Mouse (Mus musculus): ENCODE measurements around the gene Dnah8. TPM values are rescaled to one million over a fixed set of nuclear protein-coding genes. Genes with fewer than 3 reads are reported as not detected.

Gene Dnah8
- polyA plus RNA-seq, 1 experiment from 2014 or later, result 0.10 TPM

GRCm38 (mm10) chr17:30732736-30733135, 108.6 kb downstream of the Dnah8 start:
- Histone ChIP-seq H3K36me3 (ENCODE audit: inconsistent target) (no peaks in the 10 kb centered on the region), H3K27ac (no peak overlapping the region), H3K4me3 (ENCODE audit: inconsistent target) (no peak overlapping the region), H3K79me2 (ENCODE audit: inconsistent target) (no peaks in the 10 kb centered on the region)
- 69% methylated on average over 3 of the region's 3 CpGs for WGBS (ENCODE audit: missing documents)

GRCm38 (mm10) chr17:30734770-30735169, 110.6 kb downstream of the Dnah8 start:
- Histone ChIP-seq H3K4me3 (ENCODE audit: inconsistent target) (no peak overlapping the region), H3K27ac (no peak overlapping the region), H3K79me2 (ENCODE audit: inconsistent target) (no peaks in the 10 kb centered on the region), H3K36me3 (ENCODE audit: inconsistent target) (no peaks in the 10 kb centered on the region)
- WGBS (ENCODE audit: missing documents), result 95% methylated on average over 8 of the region's 8 CpGs

DNA sequence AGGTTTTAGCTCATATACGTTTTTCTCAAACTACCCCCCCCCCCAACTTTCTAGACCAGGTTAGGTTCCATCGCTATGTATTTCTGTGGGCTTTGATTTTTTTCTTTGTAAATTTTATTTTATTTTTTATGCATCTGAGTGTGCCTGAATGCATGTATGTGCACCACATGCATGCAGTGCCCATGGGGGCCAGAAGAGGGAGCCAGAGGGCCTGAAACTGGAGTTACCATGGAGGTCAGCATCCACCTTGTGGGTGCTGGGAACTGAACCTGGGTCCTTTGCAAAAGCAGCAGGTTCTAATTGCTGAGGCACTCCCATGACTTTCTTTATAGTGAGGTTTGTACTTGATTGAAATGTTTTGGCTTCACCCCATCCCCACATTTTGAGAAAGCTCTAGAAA, 111.3 kb downstream of the Dnah8 start:
- no peak overlapping the region for H3K4me3 ChIP-seq (ENCODE audit: inconsistent target)
- no peaks in the 10 kb centered on the region for H3K79me2 ChIP-seq (ENCODE audit: inconsistent target)
- 84% methylated on average over 2 of the region's 2 CpGs for WGBS (ENCODE audit: missing documents)
- no peak overlapping the region for H3K27ac ChIP-seq
- no peaks in the 10 kb centered on the region for H3K36me3 ChIP-seq (ENCODE audit: inconsistent target)

DNA sequence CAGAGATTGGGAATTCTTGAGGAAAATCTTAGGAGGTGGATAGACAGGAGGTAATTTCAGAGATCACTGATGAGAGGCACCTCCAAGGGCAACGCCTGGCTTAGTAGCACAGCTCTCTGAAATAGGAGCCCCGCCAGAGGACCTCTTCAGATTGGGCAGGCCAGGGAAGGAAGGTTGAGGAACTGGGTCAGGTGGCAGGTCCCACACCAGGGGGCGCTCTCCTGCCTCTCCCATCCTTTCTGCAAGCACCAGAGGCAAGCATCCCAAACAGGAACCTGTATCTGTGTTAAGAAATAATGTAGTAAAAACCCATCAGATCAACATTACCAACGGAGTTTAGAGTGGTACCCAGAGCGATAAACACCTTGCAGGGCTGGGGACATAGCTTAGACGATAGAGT, 113.6 kb downstream of the Dnah8 start:
- H3K4me3 ChIP-seq (ENCODE audit: inconsistent target), result no peak overlapping the region
- 69% methylated on average over 6 of the region's 6 CpGs for WGBS (ENCODE audit: missing documents)

GRCm38 (mm10) chr17:30739769-30740168, 115.6 kb downstream of the Dnah8 start:
- 94% methylated on average over 3 of the region's 3 CpGs for WGBS (ENCODE audit: missing documents)
- no peaks in the 10 kb centered on the region for H3K79me2 ChIP-seq (ENCODE audit: inconsistent target)
- H3K27ac ChIP-seq, result no peak overlapping the region
- H3K36me3 ChIP-seq (ENCODE audit: inconsistent target), result no peaks in the 10 kb centered on the region
- no peak overlapping the region for H3K4me3 ChIP-seq (ENCODE audit: inconsistent target)

More for the DNA sequence above, 113.6 kb downstream of the Dnah8 start:
- Histone ChIP-seq H3K79me2 (ENCODE audit: inconsistent target) (no peaks in the 10 kb centered on the region), H3K27ac (no peak overlapping the region), H3K36me3 (ENCODE audit: inconsistent target) (no peaks in the 10 kb centered on the region)

- no peaks in the 10 kb centered on the region for H3K36me3 ChIP-seq (ENCODE audit: inconsistent target)
- WGBS (ENCODE audit: missing documents), result 90% methylated on average over 3 of the region's 3 CpGs
Observed at GRCm38 (mm10) chr17:30743947-30744346, 119.8 kb downstream of the Dnah8 start.

GRCm38 (mm10) chr17:30746056-30747024, 122.2 kb downstream of the Dnah8 start:
- no peak overlapping the region for H3K4me3 ChIP-seq (ENCODE audit: inconsistent target)
- H3K27ac ChIP-seq, result no peak overlapping the region
- no peaks in the 10 kb centered on the region for H3K36me3 ChIP-seq (ENCODE audit: inconsistent target)
- 71% methylated on average over 29 of the region's 29 CpGs for WGBS (ENCODE audit: missing documents)
- H3K79me2 ChIP-seq (ENCODE audit: inconsistent target), result no peaks in the 10 kb centered on the region

More at GRCm38 (mm10) chr17:30743947-30744346, 119.8 kb downstream of the Dnah8 start:
- Histone ChIP-seq H3K79me2 (ENCODE audit: inconsistent target) (no peaks in the 10 kb centered on the region), H3K4me3 (ENCODE audit: inconsistent target) (no peak overlapping the region), H3K27ac (no peak overlapping the region)

GRCm38 (mm10) chr17:30749391-30749790, 125.2 kb downstream of the Dnah8 start:
- Histone ChIP-seq H3K79me2 (ENCODE audit: inconsistent target) (no peaks in the 10 kb centered on the region), H3K36me3 (ENCODE audit: inconsistent target) (no peaks in the 10 kb centered on the region), H3K4me3 (ENCODE audit: inconsistent target) (no peak overlapping the region), H3K27ac (no peak overlapping the region)
- WGBS (ENCODE audit: missing documents), result 92% methylated on average over 12 of the region's 12 CpGs

DNA sequence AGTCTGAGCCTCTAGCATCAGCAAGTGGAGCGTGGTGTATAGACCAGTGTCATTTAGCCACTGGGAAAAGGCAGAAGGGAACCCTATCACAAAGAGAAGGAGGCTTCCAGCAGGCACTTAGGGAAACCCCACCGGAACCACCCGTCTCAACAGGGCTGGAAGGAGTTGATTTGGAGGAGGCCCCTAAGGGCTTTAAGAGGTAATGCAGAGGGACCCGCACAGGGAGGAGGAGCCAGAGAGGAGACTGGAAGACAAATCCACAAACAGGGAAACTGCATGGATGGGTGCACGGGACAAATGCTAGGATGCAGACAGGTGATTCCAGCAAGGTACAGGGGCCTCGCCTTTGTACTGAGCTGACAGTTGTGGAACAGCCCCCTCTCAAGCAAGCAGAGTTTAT, 126.1 kb downstream of the Dnah8 start:
- no peaks in the 10 kb centered on the region for H3K36me3 ChIP-seq (ENCODE audit: inconsistent target)
- no peak overlapping the region for H3K4me3 ChIP-seq (ENCODE audit: inconsistent target)
- no peaks in the 10 kb centered on the region for H3K79me2 ChIP-seq (ENCODE audit: inconsistent target)
- WGBS (ENCODE audit: missing documents), result 74% methylated on average over 6 of the region's 6 CpGs
- no peak overlapping the region for H3K27ac ChIP-seq

DNA sequence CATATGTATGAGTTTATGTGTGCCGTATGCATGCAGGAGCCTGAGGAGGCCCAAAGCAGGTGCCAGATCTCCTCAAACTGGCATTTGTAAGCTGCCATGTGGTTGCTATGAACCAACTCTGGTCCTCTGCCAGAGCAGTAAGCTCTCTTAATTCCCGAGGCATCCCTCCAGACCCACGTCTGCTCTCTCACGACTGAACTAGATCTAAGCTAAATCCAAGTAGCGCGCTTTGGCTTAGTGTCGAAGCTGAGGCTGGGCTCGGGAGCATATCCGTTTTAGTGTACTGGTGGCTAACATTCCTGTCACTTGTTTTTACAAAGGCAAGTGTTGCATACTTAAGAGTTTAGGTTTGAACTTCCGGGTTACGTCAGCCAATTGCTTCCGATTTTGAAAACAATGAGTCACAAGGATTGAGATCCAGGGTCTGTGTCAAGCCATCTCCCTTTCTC, 128.2 kb downstream of the Dnah8 start:
- no peak overlapping the region for H3K4me3 ChIP-seq (ENCODE audit: inconsistent target)
- WGBS (ENCODE audit: missing documents), result 89% methylated on average over 9 of the region's 12 CpGs
- H3K27ac ChIP-seq, result no peak overlapping the region
- no peaks in the 10 kb centered on the region for H3K36me3 ChIP-seq (ENCODE audit: inconsistent target)
- H3K79me2 ChIP-seq (ENCODE audit: inconsistent target), result no peaks in the 10 kb centered on the region

DNA sequence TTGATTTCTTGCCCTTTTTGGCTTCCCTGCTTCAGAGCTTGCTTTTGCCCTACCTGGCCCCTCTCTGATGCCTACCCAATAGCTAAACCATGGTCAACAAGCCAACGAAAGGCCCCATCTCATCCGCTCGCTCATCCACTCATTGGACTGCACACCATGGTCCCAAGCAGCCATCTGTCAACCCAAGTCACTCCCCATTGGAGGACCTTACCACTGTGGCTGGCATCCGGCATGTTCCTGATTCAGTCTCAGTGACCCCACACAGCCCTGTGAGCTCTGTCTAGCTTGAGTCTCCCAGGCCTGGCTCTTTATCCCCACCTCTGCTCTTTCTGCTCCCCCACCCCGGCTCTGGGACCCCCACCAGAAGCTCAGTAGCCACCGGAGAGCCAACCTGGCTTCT, 129.0 kb downstream of the Dnah8 start:
- H3K36me3 ChIP-seq (ENCODE audit: inconsistent target), result no peaks in the 10 kb centered on the region
- no peak overlapping the region for H3K4me3 ChIP-seq (ENCODE audit: inconsistent target)
- H3K27ac ChIP-seq, result no peak overlapping the region
- no peaks in the 10 kb centered on the region for H3K79me2 ChIP-seq (ENCODE audit: inconsistent target)
- WGBS (ENCODE audit: missing documents), result 92% methylated on average over 6 of the region's 6 CpGs

DNA sequence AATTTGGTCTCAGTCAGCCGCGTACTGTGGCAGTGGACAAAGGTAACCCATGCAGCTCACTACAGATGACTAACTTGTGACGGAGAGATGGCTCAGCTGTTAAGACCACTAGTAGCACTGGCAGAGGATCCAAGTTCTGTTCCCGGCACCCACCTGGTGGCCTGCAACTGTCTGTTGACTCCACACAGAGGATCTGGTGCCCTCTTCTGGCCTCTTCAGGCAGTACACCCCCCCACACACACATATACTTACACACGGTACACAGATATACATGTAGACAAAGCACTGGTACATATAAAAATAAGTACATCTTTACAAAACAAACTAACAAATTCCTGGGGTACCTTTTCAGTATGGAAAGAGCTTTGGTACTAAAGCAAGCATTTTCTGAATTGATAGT, 132.6 kb downstream of the Dnah8 start:
- H3K4me3 ChIP-seq (ENCODE audit: inconsistent target), result no peak overlapping the region

GRCm38 (mm10) chr17:30760307-30760706, 136.2 kb downstream of the Dnah8 start:
- 98% methylated on average over 4 of the region's 4 CpGs for WGBS (ENCODE audit: missing documents)
- Histone ChIP-seq H3K4me3 (ENCODE audit: inconsistent target) (no peak overlapping the region), H3K36me3 (ENCODE audit: inconsistent target) (no peaks in the 10 kb centered on the region), H3K27ac (no peak overlapping the region), H3K79me2 (ENCODE audit: inconsistent target) (no peaks in the 10 kb centered on the region)

More for the DNA sequence above, 132.6 kb downstream of the Dnah8 start:
- no peaks in the 10 kb centered on the region for H3K79me2 ChIP-seq (ENCODE audit: inconsistent target)
- no peak overlapping the region for H3K27ac ChIP-seq
- H3K36me3 ChIP-seq (ENCODE audit: inconsistent target), result no peaks in the 10 kb centered on the region
- 92% methylated on average over 4 of the region's 5 CpGs for WGBS (ENCODE audit: missing documents)

- Histone ChIP-seq H3K36me3 (ENCODE audit: inconsistent target) (no peaks in the 10 kb centered on the region), H3K27ac (no peak overlapping the region), H3K4me3 (ENCODE audit: inconsistent target) (no peak overlapping the region), H3K79me2 (ENCODE audit: inconsistent target) (no peaks in the 10 kb centered on the region)
- 92% methylated on average over 8 of the region's 8 CpGs for WGBS (ENCODE audit: missing documents)
Observed at GRCm38 (mm10) chr17:30764276-30764675, 140.1 kb downstream of the Dnah8 start.

DNA sequence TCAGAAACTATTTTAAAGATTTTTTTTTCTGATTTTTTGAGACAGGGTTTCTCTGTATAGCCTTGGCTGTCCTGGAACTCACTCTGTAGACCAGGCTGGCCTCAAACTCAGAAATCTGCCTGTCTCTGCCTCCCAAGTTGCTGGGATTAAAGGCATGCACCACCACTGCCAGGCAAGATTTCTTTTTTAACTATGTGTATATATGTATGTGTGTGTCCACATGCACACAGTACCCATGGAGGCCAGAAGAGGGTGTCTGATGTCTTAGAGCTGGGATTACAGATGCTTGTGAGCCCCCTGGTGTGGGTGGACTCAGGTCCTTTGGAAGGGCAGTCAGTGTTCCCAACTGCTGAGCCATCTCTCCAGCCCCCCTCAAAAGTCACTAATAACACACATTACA, 150.3 kb downstream of the Dnah8 start:
- Histone ChIP-seq H3K79me2 (ENCODE audit: inconsistent target) (no peaks in the 10 kb centered on the region), H3K4me3 (ENCODE audit: inconsistent target) (no peak overlapping the region), H3K36me3 (ENCODE audit: inconsistent target) (no peaks in the 10 kb centered on the region), H3K27ac (no peak overlapping the region)
